Mouse (Mus musculus) midbrain, postnatal 0 days (tissue): ENCODE results near the gene Txnrd1. TPM values are rescaled to one million over a fixed set of nuclear protein-coding genes. Genes with fewer than 3 reads are reported as not detected.

Experiments
- ATAC-seq: fragments of 200-750 bp; cut with Nextera tagmentation; 2 replicates; pipeline ENCODE4 v1.8.0; 2017; ENCODE audit warnings: moderate number of reproducible peaks, mild to moderate bottlenecking, moderate TSS enrichment, moderate library complexity; ENCODE audit not compliant: low FRiP score
- DNase-seq: peaks from one replicate; pipeline ENCODE4 v3.0.0-alpha.2; 2015; ENCODE audit warnings: low spot score
- H3K27ac ChIP-seq: fragments of 300-500 bp; sonication (generic); 2 replicates; pipeline ENCODE4 v1.5.1; 2014; ENCODE audit warnings: low read depth, mild to moderate bottlenecking, low read length, mixed read lengths
- H3K27me3 ChIP-seq: fragments of 300-500 bp; sonication (generic); 2 replicates; pipeline ENCODE4 v1.6.1; 2014; ENCODE audit warnings: low read length, control low read depth, mixed read lengths; ENCODE audit not compliant: insufficient read depth
- H3K36me3 ChIP-seq: fragments of 300-500 bp; sonication (generic); 2 replicates; pipeline ENCODE4 v1.6.1; 2014; ENCODE audit warnings: low read length, control low read depth, mixed read lengths; ENCODE audit not compliant: insufficient read depth
- H3K4me1 ChIP-seq: fragments of 300-500 bp; sonication (generic); 2 replicates; pipeline ENCODE4 v1.6.1; 2014; ENCODE audit warnings: mild to moderate bottlenecking, control low read depth, antibody characterized with exemption, low read length, mixed read lengths; ENCODE audit not compliant: insufficient read depth
- H3K4me2 ChIP-seq: fragments of 300-500 bp; sonication (generic); 2 replicates; pipeline ENCODE4 v1.6.1; 2014; ENCODE audit warnings: low read depth, mild to moderate bottlenecking, low read length, mixed read lengths; ENCODE audit not compliant: poor library complexity, severe bottlenecking
- H3K4me3 ChIP-seq: fragments of 300-500 bp; sonication (generic); 2 replicates; pipeline ENCODE4 v1.5.1; 2014; ENCODE audit warnings: low read depth, mild to moderate bottlenecking, low read length, moderate library complexity
- H3K9ac ChIP-seq: fragments of 300-500 bp; sonication (generic); replicated peaks from 2 replicates; pipeline ENCODE4 v1.6.1; 2014; ENCODE audit warnings: mild to moderate bottlenecking, low read length, moderate library complexity, mixed read lengths; ENCODE audit not compliant: poor library complexity, severe bottlenecking
- H3K9me3 ChIP-seq: fragments of 300-500 bp; sonication (generic); 2 replicates; pipeline ENCODE4 v1.6.1; 2016; ENCODE audit warnings: low read length, control low read depth
- CTCF ChIP-seq: IDR thresholded peaks from 2 replicates; pipeline ENCODE4 v1.5.1; 2016; ENCODE audit warnings: antibody characterized with exemption, mild to moderate bottlenecking
- WGBS: fragments of 180-500 bp; shearing (Covaris S2); extraction: QIAGEN DNeasy Blood & Tissue Kit; methylation state at CpG from one replicate; pipeline ENCODE4 v1.1.7; 2014; 5-methylcytosine and 5-hydroxymethylcytosine counted together
- polyA plus RNA-seq: library from polyadenylated mRNA; unstranded; fragments of >200 nt; fragmentation: Nextera tagmentation; extraction: Ambion mirVana; gene quantifications from 2 replicates; pipeline ENCODE4 v1.2.1, GENCODE M21; 2015
- total RNA-seq: library from RNA; depleted of rRNA; stranded (reverse); fragments of >200 nt; gene quantifications from 2 replicates; pipeline ENCODE4 v1.2.3, GENCODE M21; 2014

The Txnrd1 gene
- total and polyA plus RNA-seq, 2 experiments from 2014 or later: 61.7 to 83.2 TPM

DNA sequence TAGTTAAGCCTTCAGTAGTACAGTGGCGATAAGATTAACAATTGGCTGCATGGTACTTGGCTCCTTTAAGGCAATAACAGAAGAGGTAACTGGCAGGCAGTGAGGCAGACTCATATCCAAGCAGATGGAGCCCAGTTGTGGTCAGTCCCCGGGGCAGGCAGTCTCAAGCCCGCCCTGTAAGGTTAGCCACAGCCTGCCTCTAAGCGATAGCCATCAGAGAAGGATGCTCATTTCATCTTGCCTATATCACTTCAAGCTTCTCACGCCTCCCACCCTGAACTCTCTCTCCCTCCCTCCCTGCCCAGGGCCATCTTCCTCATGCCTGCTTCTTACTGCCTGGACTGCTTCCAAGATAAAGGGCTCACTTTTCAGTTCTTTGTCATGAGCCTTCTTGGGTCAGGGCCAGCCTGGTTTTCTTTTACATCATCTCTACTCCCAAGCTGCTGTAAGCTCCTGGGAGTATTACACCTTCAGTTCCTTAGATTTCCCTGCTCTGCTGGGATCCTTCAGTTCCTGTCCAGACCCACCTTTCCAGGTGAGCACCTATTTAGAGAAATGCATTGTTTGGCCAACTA lies 29.4 kb downstream of the Txnrd1 start:
- 73% methylated on average over 5 of the region's 5 CpGs for WGBS
- no peak for TF ChIP-seq CTCF
- Histone ChIP-seq H3K36me3 (peaks cover 3% of the 10 kb centered on the region; the same call in 1 of the 2 replicates), H3K9me3 (no peaks in the 10 kb centered on the region), H3K4me1 (peaks cover 6% of the 10 kb centered on the region; the same call in 1 of the 2 replicates), H3K27ac (no peak overlapping the region), H3K27me3 (no peaks in the 10 kb centered on the region), H3K9ac (no peak overlapping the region), H3K4me2 (no peak overlapping the region), H3K4me3 (no peak overlapping the region)
- peak; percentile 40 for DNase-seq
- ATAC-seq: no peak

DNA sequence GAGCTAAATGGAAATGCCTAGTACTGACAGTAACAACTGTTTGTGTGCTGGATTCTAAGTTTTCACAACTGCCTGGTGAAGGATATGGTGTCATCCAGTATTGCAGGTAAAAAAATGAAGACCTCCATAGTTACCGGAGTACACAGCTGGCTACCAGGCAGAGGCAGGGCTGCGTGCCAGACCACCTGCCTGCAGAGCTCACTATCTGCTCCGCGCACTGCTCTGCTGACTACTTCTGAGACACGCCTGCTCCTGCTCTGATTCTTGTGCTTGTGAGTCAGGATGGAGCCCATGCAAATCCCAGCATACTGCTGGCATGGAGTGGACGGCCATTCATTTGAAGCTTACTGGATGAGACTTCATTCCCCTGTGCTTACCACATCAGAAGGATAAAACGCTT lies 30.1 kb downstream of the Txnrd1 start:
- WGBS: 73% methylated on average over 7 of the region's 7 CpGs

DNA sequence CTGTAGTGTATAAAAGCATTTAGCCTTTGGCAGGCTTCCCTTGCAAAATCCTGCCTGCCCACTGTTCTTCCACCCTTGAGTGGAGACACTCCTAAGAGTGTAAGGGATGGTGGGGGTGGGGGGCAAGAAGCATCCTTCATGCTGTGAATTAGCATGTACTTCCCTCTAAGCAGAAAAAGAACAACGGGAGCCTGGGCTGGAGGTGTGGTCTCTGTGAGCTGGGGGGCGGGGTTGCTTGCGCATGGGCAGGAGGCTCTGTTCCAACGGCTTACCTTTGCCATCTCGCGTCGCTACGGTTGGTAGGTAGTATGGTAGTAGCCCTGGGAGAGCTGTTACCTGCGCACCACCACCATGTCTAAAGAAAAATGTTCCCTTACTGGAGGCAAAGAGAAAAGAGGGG lies 32.6 kb downstream of the Txnrd1 start, which contains the start of gene Eid3:
TSS of gene Eid3 (plus strand) at position 271 of the 400 bp plus-strand sequence.
- no peak for TF ChIP-seq CTCF
- Histone ChIP-seq H3K9me3 (no peaks in the 10 kb centered on the region), H3K9ac (no peak within 1 kb of the TSS), H3K36me3 (peaks cover 3% of the 10 kb centered on the region; the same call in 1 of the 2 replicates), H3K27ac (no peak within 1 kb of the TSS), H3K4me2 (peak within 1 kb of the TSS; percentile 22; the same call in 1 of the 2 replicates), H3K4me1 (peaks cover 3% of the 10 kb centered on the region; the same call in 1 of the 2 replicates), H3K4me3 (no peak within 1 kb of the TSS), H3K27me3 (no peaks in the 10 kb centered on the region)
- DNase-seq: peak; percentile 44
- 0 out of 2 replicates have a peak, but pooled peaks have one; percentile 44 for ATAC-seq
- WGBS: 57% methylated on average over 9 of the region's 9 CpGs

More for the DNA sequence above, 30.1 kb downstream of the Txnrd1 start:
- Histone ChIP-seq H3K27ac (no peak overlapping the region), H3K4me3 (no peak overlapping the region), H3K9me3 (no peaks in the 10 kb centered on the region), H3K27me3 (no peaks in the 10 kb centered on the region), H3K36me3 (peaks cover 3% of the 10 kb centered on the region; the same call in 1 of the 2 replicates), H3K4me2 (no peak overlapping the region), H3K9ac (no peak overlapping the region), H3K4me1 (peaks cover 6% of the 10 kb centered on the region; the same call in 1 of the 2 replicates)
- ATAC-seq (no peak), DNase-seq (peak; percentile 23)
- no peak for TF ChIP-seq CTCF

DNA sequence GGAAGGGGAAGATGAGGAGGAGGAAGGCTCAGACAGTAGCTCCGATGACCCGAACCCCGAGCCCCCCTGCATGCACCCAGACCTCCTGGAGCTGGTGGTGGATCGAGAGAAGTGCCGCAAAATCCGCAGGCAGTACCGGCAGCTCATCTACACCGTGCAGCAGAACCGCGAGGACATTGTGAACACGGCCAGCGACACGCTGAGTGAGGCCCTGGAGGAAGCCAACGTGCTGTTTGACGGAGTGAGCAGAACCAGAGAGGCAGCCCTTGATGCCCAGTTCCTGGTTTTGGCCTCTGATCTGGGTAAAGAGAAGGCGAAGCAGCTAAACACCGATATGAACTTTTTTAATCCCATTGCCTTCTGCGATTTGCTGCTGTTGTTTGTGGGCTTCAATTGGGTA lies 33.1 kb downstream of the Txnrd1 start:
- Histone ChIP-seq H3K4me3 (no peak overlapping the region), H3K4me1 (no peaks in the 10 kb centered on the region), H3K4me2 (peak overlapping the region; percentile 22; the same call in 1 of the 2 replicates), H3K27me3 (no peaks in the 10 kb centered on the region), H3K36me3 (peaks cover 3% of the 10 kb centered on the region; the same call in 1 of the 2 replicates), H3K9ac (no peak overlapping the region), H3K27ac (no peak overlapping the region), H3K9me3 (no peaks in the 10 kb centered on the region)
- no peak for DNase-seq
- no peak for ATAC-seq
- WGBS: 73% methylated on average over 18 of the region's 18 CpGs
- no peak for TF ChIP-seq CTCF

DNA sequence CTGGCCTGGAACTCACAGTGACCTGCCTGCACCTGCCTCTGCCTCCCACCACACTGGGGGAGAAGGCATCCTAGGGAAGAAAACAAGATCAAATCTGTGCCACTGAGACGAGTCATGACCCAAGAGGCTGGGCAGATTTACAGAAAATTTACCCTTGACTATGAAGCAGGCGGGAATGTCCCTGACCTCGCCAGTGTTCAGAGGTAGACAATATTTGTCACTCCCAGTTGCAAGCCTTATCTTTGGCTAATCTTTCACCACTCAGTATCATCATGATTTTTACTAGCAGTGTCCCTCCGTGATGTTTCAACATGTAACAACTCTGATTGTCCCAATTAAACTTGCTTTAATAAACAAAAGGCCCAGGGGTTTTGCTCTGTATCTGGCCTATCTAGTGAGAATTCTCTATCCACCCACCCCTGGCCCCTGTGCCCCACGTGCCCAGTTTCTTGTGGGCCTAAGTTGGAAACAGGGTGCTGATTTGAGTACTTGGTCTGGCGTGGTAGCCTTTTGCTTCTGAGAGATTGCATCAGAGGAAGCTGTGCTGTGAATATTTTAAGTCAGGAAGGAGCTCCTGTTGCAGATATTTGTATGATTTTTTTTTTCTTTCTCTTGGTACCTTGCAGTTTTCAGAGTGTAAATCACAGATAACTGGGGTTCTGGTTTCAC lies 34.8 kb downstream of the Txnrd1 start:
- 86% methylated on average over 6 of the region's 6 CpGs for WGBS
- Histone ChIP-seq H3K27me3 (no peaks in the 10 kb centered on the region), H3K4me3 (no peak overlapping the region), H3K9ac (no peak overlapping the region), H3K4me1 (no peaks in the 10 kb centered on the region), H3K4me2 (no peak overlapping the region), H3K9me3 (no peaks in the 10 kb centered on the region), H3K36me3 (no peaks in the 10 kb centered on the region), H3K27ac (no peak overlapping the region)
- no peak for ATAC-seq
- no peak for TF ChIP-seq CTCF
- no peak for DNase-seq

DNA sequence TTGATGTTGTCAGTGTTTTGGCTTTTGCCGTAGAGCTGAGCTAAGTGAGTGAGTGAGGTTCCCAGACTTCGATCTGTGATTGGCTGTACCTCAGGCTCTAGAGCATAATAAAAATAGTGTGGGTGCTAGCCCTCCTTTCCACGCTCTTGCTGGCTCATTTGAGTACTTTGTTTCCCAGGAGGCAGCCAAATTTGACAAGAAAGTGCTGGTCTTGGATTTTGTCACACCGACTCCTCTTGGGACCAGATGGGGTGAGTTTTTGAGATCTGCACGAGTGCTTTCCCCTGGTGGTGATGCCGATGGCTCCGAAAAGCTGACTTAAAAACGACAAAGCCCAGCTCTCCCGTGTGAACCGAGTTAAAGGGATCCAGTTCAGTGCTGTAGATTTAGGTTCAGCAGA lies 41.7 kb downstream of the Txnrd1 start:
- Histone ChIP-seq H3K36me3 (peaks cover 46% of the 10 kb centered on the region), H3K4me3 (no peak overlapping the region), H3K9ac (no peak overlapping the region), H3K4me1 (no peaks in the 10 kb centered on the region), H3K4me2 (no peak overlapping the region), H3K9me3 (no peaks in the 10 kb centered on the region), H3K27ac (no peak overlapping the region), H3K27me3 (no peaks in the 10 kb centered on the region)
- no peak for TF ChIP-seq CTCF
- ATAC-seq: no peak
- 93% methylated on average over 10 of the region's 10 CpGs for WGBS
- no peak for DNase-seq
